Mouse (Mus musculus): ENCODE results near the gene Myo9b. TPM values are rescaled to one million over a fixed set of nuclear protein-coding genes. Genes with fewer than 3 reads are reported as not detected.
"Not testable (repeated sequence)": the region's sequence is repeated elsewhere in the genome, so short reads cannot be mapped to it uniquely, and the experiment has no call there.

Gene Myo9b
- 1 to 10 TPM; 8.4 to 8.5 TPM for total RNA-seq (2021)
- long read RNA-seq, experiment 1, partial matches to known transcripts, result 1 of 8 reads
- long read RNA-seq, experiment 1, other reads (novel, unspliced or antisense), result 7 of 8 reads
- long read RNA-seq, experiment 2, partial matches to known transcripts, result 3 of 8 reads
- long read RNA-seq, experiment 2, other reads (novel, unspliced or antisense), result 5 of 8 reads

- peak; percentile 97 for DNase-seq (ENCODE audit: low spot score)
Measured at GRCm38 (mm10) chr8:71272286-71273150, at the start of gene Myo9b, which contains the start of gene Haus8. Myo9b (plus strand) TSS chr8:71272714. Haus8 (minus strand) TSS chr8:71272934.

- no peak for DNase-seq (ENCODE audit: low spot score)
Measured at GRCm38 (mm10) chr8:71224560-71224959, 48.0 kb upstream of the Myo9b start.

- DNase-seq (ENCODE audit: low spot score), result no peak
Measured at GRCm38 (mm10) chr8:71242757-71243156, 29.8 kb upstream of the Myo9b start.

GRCm38 (mm10) chr8:71248203-71248602 lies 24.3 kb upstream of the Myo9b start:
- no peak for DNase-seq (ENCODE audit: low spot score)

- no peak for DNase-seq (ENCODE audit: low spot score)
Measured at GRCm38 (mm10) chr8:71256545-71257232, 15.8 kb upstream of the Myo9b start.

- peak; percentile 28 for DNase-seq (ENCODE audit: low spot score)
Measured at GRCm38 (mm10) chr8:71261234-71261633, 11.3 kb upstream of the Myo9b start.

- no peak for DNase-seq (ENCODE audit: low spot score)
Measured at GRCm38 (mm10) chr8:71267690-71268089, 4.8 kb upstream of the Myo9b start.

- not testable (repeated sequence) for DNase-seq (ENCODE audit: low spot score)
Measured at GRCm38 (mm10) chr8:71268286-71268685, 4.2 kb upstream of the Myo9b start.

- DNase-seq (ENCODE audit: low spot score), result no peak
Measured at GRCm38 (mm10) chr8:71271630-71272029, 884 bp upstream of the Myo9b start.

- DNase-seq (ENCODE audit: low spot score), result peak; percentile 51
Measured at GRCm38 (mm10) chr8:71273151-71273510, 617 bp downstream of the Myo9b start.

GRCm38 (mm10) chr8:71274478-71274877 lies 2.0 kb downstream of the Myo9b start:
- DNase-seq (ENCODE audit: low spot score), result no peak

- no peak for DNase-seq (ENCODE audit: low spot score)
Measured at GRCm38 (mm10) chr8:71276166-71276565, 3.7 kb downstream of the Myo9b start.

GRCm38 (mm10) chr8:71279409-71279808 lies 6.9 kb downstream of the Myo9b start:
- DNase-seq (ENCODE audit: low spot score), result not testable (repeated sequence)

- not testable (repeated sequence) for DNase-seq (ENCODE audit: low spot score)
Measured at GRCm38 (mm10) chr8:71281731-71282130, 9.2 kb downstream of the Myo9b start.

- no peak for DNase-seq (ENCODE audit: low spot score)
Measured at GRCm38 (mm10) chr8:71282621-71283020, 10.1 kb downstream of the Myo9b start.

- not testable (repeated sequence) for DNase-seq (ENCODE audit: low spot score)
Measured at GRCm38 (mm10) chr8:71286223-71286622, 13.7 kb downstream of the Myo9b start.

GRCm38 (mm10) chr8:71288441-71288949 lies 16.0 kb downstream of the Myo9b start:
- no peak for DNase-seq (ENCODE audit: low spot score)

- peak; percentile 39 for DNase-seq (ENCODE audit: low spot score)
Measured at GRCm38 (mm10) chr8:71289098-71289497, 16.6 kb downstream of the Myo9b start.

- DNase-seq (ENCODE audit: low spot score), result no peak
Measured at GRCm38 (mm10) chr8:71290211-71290610, 17.7 kb downstream of the Myo9b start.

- DNase-seq (ENCODE audit: low spot score), result no peak
Measured at GRCm38 (mm10) chr8:71290911-71291310, 18.4 kb downstream of the Myo9b start.

- no peak for DNase-seq (ENCODE audit: low spot score)
Measured at GRCm38 (mm10) chr8:71291351-71291750, 18.8 kb downstream of the Myo9b start.

GRCm38 (mm10) chr8:71293930-71294329 lies 21.4 kb downstream of the Myo9b start:
- not testable (repeated sequence) for DNase-seq (ENCODE audit: low spot score)
